Mouse (Mus musculus) neural tube, embryonic 11.5 days (tissue): ENCODE measurements around the gene Agap1. TPM values are rescaled to one million over a fixed set of nuclear protein-coding genes. Genes with fewer than 3 reads are reported as not detected.

ENCODE experiments used
- ATAC-seq: fragments of 200-750 bp; cut with Nextera tagmentation; 2 replicates; pipeline ENCODE4 v1.8.0; 2017; ENCODE audit warnings: moderate number of reproducible peaks, mild to moderate bottlenecking, moderate TSS enrichment, moderate library complexity; ENCODE audit not compliant: insufficient read depth, low FRiP score, low TSS enrichment
- DNase-seq: peaks from one replicate; pipeline ENCODE4 v3.0.0-alpha.2; 2015; ENCODE audit warnings: low spot score
- H3K27ac ChIP-seq: fragments of 300-500 bp; sonication (generic); 2 replicates; pipeline ENCODE4 v1.5.1; 2014; ENCODE audit warnings: low read depth, mild to moderate bottlenecking, low read length
- H3K27me3 ChIP-seq: fragments of 300-500 bp; sonication (generic); 2 replicates; pipeline ENCODE4 v1.6.1; 2014; ENCODE audit warnings: mild to moderate bottlenecking, low read length, mixed read lengths; ENCODE audit not compliant: control insufficient read depth, insufficient read depth
- H3K36me3 ChIP-seq: fragments of 300-500 bp; sonication (generic); 2 replicates; pipeline ENCODE4 v1.6.1; 2014; ENCODE audit warnings: mild to moderate bottlenecking, low read length, moderate library complexity, mixed read lengths; ENCODE audit not compliant: control insufficient read depth, insufficient read depth
- H3K4me1 ChIP-seq: fragments of 300-500 bp; sonication (generic); 2 replicates; pipeline ENCODE4 v1.6.1; 2014; ENCODE audit warnings: low read length, mixed read lengths; ENCODE audit not compliant: control insufficient read depth, insufficient read depth
- H3K4me2 ChIP-seq: fragments of 300-500 bp; sonication (generic); 2 replicates; pipeline ENCODE4 v1.6.1; 2014; ENCODE audit warnings: low read depth, mild to moderate bottlenecking, moderate library complexity
- H3K4me3 ChIP-seq: fragments of 300-500 bp; sonication (generic); 2 replicates; pipeline ENCODE4 v1.5.1; 2014; ENCODE audit warnings: low read depth, low read length
- H3K9ac ChIP-seq: fragments of 300-500 bp; sonication (generic); 2 replicates; pipeline ENCODE4 v1.6.1; 2014; ENCODE audit warnings: mild to moderate bottlenecking, low read length
- H3K9me3 ChIP-seq: fragments of 300-500 bp; sonication (generic); 2 replicates; pipeline ENCODE4 v1.6.1; 2016; ENCODE audit warnings: low read length; ENCODE audit not compliant: control insufficient read depth
- WGBS: fragments of 180-500 bp; shearing (Covaris S2); extraction: QIAGEN DNeasy Blood & Tissue Kit; methylation state at CpG from one replicate; pipeline ENCODE4 v1.1.7; 2014; 5-methylcytosine and 5-hydroxymethylcytosine counted together
- polyA plus RNA-seq: library from polyadenylated mRNA; unstranded; fragments of >200 nt; fragmentation: Nextera tagmentation; extraction: Ambion mirVana; gene quantifications from 2 replicates; pipeline ENCODE4 v1.2.1, GENCODE M21; 2014

The Agap1 gene
- polyA plus RNA-seq, 1 experiment from 2014 or later: 31.1 TPM

DNA sequence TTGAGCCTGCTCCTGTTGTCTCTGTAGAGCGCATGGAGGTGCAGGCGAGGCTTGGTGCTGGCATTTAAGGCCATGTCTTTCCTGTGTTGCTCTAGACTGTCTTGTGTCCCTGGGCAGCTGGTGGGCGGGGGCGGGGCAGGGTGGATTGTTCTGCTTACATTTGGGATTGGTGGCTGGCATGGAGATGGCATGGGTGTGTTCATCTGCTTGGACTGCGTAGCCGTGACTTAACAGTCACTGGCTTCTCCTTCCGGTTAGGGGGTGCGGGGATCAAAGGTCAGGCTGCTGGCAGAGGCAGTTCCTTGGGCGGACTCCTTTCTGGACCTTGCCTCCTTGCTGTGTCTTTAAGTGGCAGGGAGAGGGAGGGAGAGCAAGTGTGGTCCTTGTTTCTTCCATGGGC is 26.5 kb downstream of the Agap1 start:
- ATAC-seq (no peak), DNase-seq (no peak)

DNA sequence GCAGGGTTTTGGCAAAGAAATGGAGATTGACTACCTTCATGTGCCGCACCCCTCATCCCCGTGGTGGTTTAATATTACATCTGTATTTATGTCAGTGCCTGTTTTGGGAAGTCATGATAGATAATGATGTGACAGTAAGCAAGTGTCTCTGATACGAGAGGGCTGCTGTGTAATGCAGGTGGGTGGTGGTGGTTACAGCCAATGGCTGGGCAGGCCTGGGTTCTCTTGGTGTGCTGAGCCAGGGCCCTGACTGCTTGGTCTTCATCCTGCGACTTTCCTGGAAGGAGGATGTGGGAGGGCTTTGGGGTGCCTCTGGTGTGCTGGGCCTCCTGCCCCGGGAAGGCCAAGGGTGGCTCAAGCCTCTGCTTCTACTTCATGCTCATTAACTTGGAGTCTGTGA is 28.2 kb downstream of the Agap1 start:
- WGBS: 69% methylated on average over 5 of the region's 5 CpGs
- H3K4me1 ChIP-seq: peaks cover 12% of the 10 kb centered on the region
- no peaks in the 10 kb centered on the region for H3K9me3 ChIP-seq
- H3K27ac ChIP-seq: no peak overlapping the region
- ATAC-seq: no peak
- DNase-seq: no peak
- no peak overlapping the region for H3K4me2 ChIP-seq
- H3K4me3 ChIP-seq: no peak overlapping the region
- no peaks in the 10 kb centered on the region for H3K36me3 ChIP-seq
- no peak overlapping the region for H3K9ac ChIP-seq
- H3K27me3 ChIP-seq: no peaks in the 10 kb centered on the region

More for the DNA sequence above, 26.5 kb downstream of the Agap1 start:
- Histone ChIP-seq H3K27ac (no peak overlapping the region), H3K4me3 (no peak overlapping the region), H3K4me2 (no peak overlapping the region), H3K9ac (no peak overlapping the region), H3K9me3 (no peaks in the 10 kb centered on the region), H3K4me1 (peaks cover 12% of the 10 kb centered on the region), H3K27me3 (no peaks in the 10 kb centered on the region), H3K36me3 (no peaks in the 10 kb centered on the region)
- 75% methylated on average over 9 of the region's 9 CpGs for WGBS

GRCm38 (mm10) chr1:89486891-89487290 is 32.3 kb downstream of the Agap1 start:
- ATAC-seq (no peak), DNase-seq (no peak)
- Histone ChIP-seq H3K9me3 (no peaks in the 10 kb centered on the region), H3K27me3 (no peaks in the 10 kb centered on the region), H3K36me3 (no peaks in the 10 kb centered on the region), H3K4me3 (no peak overlapping the region), H3K9ac (no peak overlapping the region), H3K4me1 (peaks cover 8% of the 10 kb centered on the region; the same call in 1 of the 2 replicates), H3K4me2 (no peak overlapping the region), H3K27ac (no peak overlapping the region)
- 94% methylated on average over 6 of the region's 6 CpGs for WGBS

- Histone ChIP-seq H3K36me3 (no peaks in the 10 kb centered on the region), H3K27me3 (no peaks in the 10 kb centered on the region), H3K9ac (no peak overlapping the region), H3K4me3 (no peak overlapping the region), H3K9me3 (no peaks in the 10 kb centered on the region), H3K4me2 (no peak overlapping the region), H3K4me1 (peaks cover 8% of the 10 kb centered on the region; the same call in 1 of the 2 replicates), H3K27ac (no peak overlapping the region)
- ATAC-seq (no peak), DNase-seq (no peak)
- WGBS: 82% methylated on average over 17 of the region's 17 CpGs
Observed at GRCm38 (mm10) chr1:89489111-89489971, 34.7 kb downstream of the Agap1 start.

DNA sequence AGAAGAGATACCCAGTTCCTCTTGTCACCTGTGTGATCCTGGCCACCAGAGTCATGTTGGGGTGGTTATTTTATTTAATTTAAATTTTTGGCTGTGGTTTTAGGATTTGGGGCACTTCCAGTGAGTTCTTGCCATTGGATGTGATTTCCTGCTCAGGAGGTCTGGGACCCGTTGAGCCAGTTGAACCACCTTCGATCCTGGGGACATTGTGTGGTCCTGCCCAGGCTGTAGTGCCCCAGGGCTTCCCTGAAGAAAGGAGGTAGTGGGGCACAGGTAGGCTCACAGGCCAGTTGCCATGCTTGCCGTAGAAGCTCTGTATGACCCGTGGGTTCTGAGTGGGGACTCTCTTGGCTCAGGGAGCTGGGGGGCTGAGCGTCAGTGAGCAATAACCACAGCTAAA is 38.6 kb downstream of the Agap1 start:
- no peaks in the 10 kb centered on the region for H3K9me3 ChIP-seq
- H3K9ac ChIP-seq: no peak overlapping the region
- no peaks in the 10 kb centered on the region for H3K36me3 ChIP-seq
- H3K27me3 ChIP-seq: no peaks in the 10 kb centered on the region
- no peak for ATAC-seq
- no peak overlapping the region for H3K4me2 ChIP-seq
- H3K4me3 ChIP-seq: no peak overlapping the region
- H3K27ac ChIP-seq: no peak overlapping the region
- H3K4me1 ChIP-seq: peaks cover 17% of the 10 kb centered on the region
- DNase-seq: no peak
- WGBS: 93% methylated on average over 5 of the region's 5 CpGs

DNA sequence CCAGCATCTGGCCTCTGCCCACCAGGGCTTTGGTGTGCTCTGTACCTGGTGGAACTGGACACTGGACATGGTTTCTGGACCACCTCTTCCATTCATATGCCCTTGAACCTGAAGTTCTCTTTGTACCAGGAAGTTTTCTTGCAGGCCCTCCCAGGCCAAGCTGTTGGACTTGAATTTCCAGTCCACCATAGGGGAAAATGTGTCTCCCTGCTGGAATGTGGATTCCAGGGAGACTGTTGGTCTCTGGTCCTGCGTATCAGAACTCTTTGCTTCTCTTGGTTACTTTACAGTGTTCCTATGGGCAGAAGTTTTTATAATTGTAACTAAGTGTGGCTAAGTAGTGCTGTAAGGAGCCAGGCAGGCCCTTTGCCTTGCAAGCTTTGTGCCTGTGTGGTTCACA is 40.2 kb downstream of the Agap1 start:
- no peak overlapping the region for H3K9ac ChIP-seq
- DNase-seq (no peak), ATAC-seq (no peak)
- H3K27ac ChIP-seq: no peak overlapping the region
- H3K4me3 ChIP-seq: no peak overlapping the region
- H3K4me1 ChIP-seq: peaks cover 16% of the 10 kb centered on the region
- H3K36me3 ChIP-seq: no peaks in the 10 kb centered on the region
- H3K4me2 ChIP-seq: no peak overlapping the region
- H3K9me3 ChIP-seq: no peaks in the 10 kb centered on the region
- WGBS: 85% methylated on average over 1 of the region's 1 CpGs
- no peaks in the 10 kb centered on the region for H3K27me3 ChIP-seq

- Histone ChIP-seq H3K9me3 (no peaks in the 10 kb centered on the region), H3K4me3 (no peak overlapping the region), H3K9ac (no peak overlapping the region), H3K4me1 (peaks cover 19% of the 10 kb centered on the region), H3K4me2 (no peak overlapping the region), H3K27ac (no peak overlapping the region), H3K36me3 (no peaks in the 10 kb centered on the region), H3K27me3 (no peaks in the 10 kb centered on the region)
- no peak for DNase-seq
- no peak for ATAC-seq
- 73% methylated on average over 7 of the region's 7 CpGs for WGBS
Observed at GRCm38 (mm10) chr1:89496204-89496603, 41.6 kb downstream of the Agap1 start.

DNA sequence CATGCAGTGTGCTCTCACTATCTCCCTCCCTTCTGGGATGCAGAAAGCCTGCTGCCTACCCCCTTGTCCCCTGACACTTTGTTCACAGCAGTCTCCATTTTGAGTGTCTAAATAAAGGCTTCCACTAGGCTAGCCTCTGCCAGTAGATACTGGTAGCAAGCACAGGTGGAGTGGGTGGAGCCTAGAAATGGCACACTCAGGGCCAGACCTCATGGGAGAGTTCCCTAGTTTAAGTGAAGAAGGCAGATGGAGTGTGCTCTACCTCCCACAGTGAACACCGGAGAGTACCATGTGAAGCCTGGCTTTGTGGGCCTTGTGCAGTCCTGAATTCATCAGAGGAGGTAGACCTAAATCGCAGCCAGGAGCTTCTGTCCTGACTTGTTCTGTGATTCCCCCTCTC is 46.3 kb downstream of the Agap1 start:
- WGBS: 80% methylated on average over 2 of the region's 2 CpGs
- no peak overlapping the region for H3K4me2 ChIP-seq

GRCm38 (mm10) chr1:89501346-89501745 is 46.7 kb downstream of the Agap1 start:
- no peak overlapping the region for H3K4me3 ChIP-seq
- H3K9me3 ChIP-seq: no peaks in the 10 kb centered on the region
- ATAC-seq: no peak
- no peaks in the 10 kb centered on the region for H3K27me3 ChIP-seq
- H3K27ac ChIP-seq: no peak overlapping the region
- no peak for DNase-seq
- 89% methylated on average over 4 of the region's 4 CpGs for WGBS
- H3K36me3 ChIP-seq: no peaks in the 10 kb centered on the region
- no peak overlapping the region for H3K9ac ChIP-seq
- H3K4me2 ChIP-seq: no peak overlapping the region
- peaks cover 19% of the 10 kb centered on the region for H3K4me1 ChIP-seq

More for the DNA sequence above, 46.3 kb downstream of the Agap1 start:
- ATAC-seq (no peak), DNase-seq (no peak)
- Histone ChIP-seq H3K9me3 (no peaks in the 10 kb centered on the region), H3K4me3 (no peak overlapping the region), H3K27ac (no peak overlapping the region), H3K27me3 (no peaks in the 10 kb centered on the region), H3K36me3 (no peaks in the 10 kb centered on the region), H3K4me1 (peaks cover 19% of the 10 kb centered on the region), H3K9ac (no peak overlapping the region)
